Mouse (Mus musculus) neural tube, embryonic 12.5 days (tissue): ENCODE measurements around the gene Chrng. TPM values are rescaled to one million over a fixed set of nuclear protein-coding genes. Genes with fewer than 3 reads are reported as not detected.
A peak's percentile ranks its signal among the peaks of the same experiment; 100 is the strongest.

ENCODE experiments used
- ATAC-seq: fragments of 200-750 bp; cut with Nextera tagmentation; 2 replicates; pipeline ENCODE4 v1.8.0; 2017; ENCODE audit warnings: low read depth, mild to moderate bottlenecking, moderate TSS enrichment, moderate library complexity; ENCODE audit not compliant: low FRiP score
- H3K27ac ChIP-seq: fragments of 300-500 bp; sonication (generic); 2 replicates; pipeline ENCODE4 v1.5.1; 2016
- H3K27me3 ChIP-seq: fragments of 300-500 bp; sonication (generic); replicated peaks from 2 replicates; pipeline ENCODE4 v1.6.1; 2016; ENCODE audit warnings: mild to moderate bottlenecking
- H3K36me3 ChIP-seq: fragments of 300-500 bp; sonication (generic); 2 replicates; pipeline ENCODE4 v1.6.1; 2016; ENCODE audit warnings: mild to moderate bottlenecking
- H3K4me1 ChIP-seq: fragments of 300-500 bp; sonication (generic); 2 replicates; pipeline ENCODE4 v1.6.1; 2016
- H3K4me2 ChIP-seq: fragments of 300-500 bp; sonication (generic); replicated peaks from 2 replicates; pipeline ENCODE4 v1.6.1; 2016; ENCODE audit warnings: mild to moderate bottlenecking
- H3K4me3 ChIP-seq: fragments of 300-500 bp; sonication (generic); 2 replicates; pipeline ENCODE4 v1.5.1; 2016
- H3K9ac ChIP-seq: fragments of 300-500 bp; sonication (generic); 2 replicates; pipeline ENCODE4 v1.6.1; 2016; ENCODE audit warnings: mild to moderate bottlenecking
- H3K9me3 ChIP-seq: fragments of 300-500 bp; sonication (generic); 2 replicates; pipeline ENCODE4 v1.6.1; 2016; ENCODE audit warnings: mild to moderate bottlenecking
- WGBS: fragments of 180-500 bp; shearing (Covaris S2); methylation state at CpG from one replicate; pipeline ENCODE4 v1.1.7; 2016; 5-methylcytosine and 5-hydroxymethylcytosine counted together
- polyA plus RNA-seq: library from polyadenylated mRNA; unstranded; fragments of >200 nt; fragmentation: Nextera tagmentation; extraction: Ambion mirVana; gene quantifications from 2 replicates; pipeline ENCODE4 v1.2.1, GENCODE M21; 2016

The Chrng gene
- polyA plus RNA-seq, 1 experiment from 2014 or later: 3.2 TPM

DNA sequence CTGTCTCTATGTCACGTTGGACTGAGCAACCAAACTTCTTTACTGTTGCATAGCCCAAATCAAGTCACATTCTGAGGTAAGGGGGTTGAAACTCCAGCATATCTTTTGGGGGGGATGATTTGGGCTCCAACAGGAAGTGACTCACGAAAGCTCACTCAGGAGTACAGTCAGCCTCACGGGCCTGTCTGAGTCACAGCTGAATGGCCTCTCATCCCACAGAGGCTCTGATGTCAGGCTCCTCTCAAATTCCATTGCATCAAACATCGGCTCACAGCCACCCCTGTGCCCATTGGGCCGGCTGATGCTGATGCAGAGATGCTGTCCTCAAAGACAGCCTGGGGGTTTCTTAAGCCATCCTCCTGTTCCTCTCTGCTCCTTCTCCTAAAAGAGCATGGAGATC lies 23.6 kb upstream of the Chrng start:
- peaks cover 19% of the 10 kb centered on the region for H3K4me1 ChIP-seq
- H3K27me3 ChIP-seq: peaks cover 42% of the 10 kb centered on the region
- H3K4me2 ChIP-seq: no peak overlapping the region
- H3K9me3 ChIP-seq: no peaks in the 10 kb centered on the region
- no peak for ATAC-seq
- no peak overlapping the region for H3K9ac ChIP-seq
- H3K36me3 ChIP-seq: no peaks in the 10 kb centered on the region
- WGBS: 58% methylated on average over 5 of the region's 5 CpGs
- no peak overlapping the region for H3K27ac ChIP-seq
- H3K4me3 ChIP-seq: no peak overlapping the region

DNA sequence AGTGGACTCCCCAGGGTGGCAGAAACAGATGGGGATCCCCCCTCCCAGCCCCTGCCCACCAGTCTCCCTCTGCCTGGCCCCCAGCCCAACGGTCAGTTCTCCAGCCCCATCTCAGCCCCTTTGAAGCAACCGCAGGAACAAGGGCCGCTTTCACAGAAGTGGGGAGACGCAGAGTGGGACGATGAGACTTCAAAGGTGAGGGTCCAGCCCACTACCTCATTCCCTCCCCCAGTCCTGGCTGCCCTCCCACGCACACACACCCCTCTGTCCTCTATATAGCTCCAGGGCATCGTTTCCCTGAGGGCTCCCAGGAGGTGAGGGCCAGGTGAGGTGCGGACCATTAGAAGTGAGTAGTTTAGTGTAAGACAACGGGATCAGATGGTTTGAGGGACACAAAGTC lies 21.4 kb upstream of the Chrng start, which contains the start of gene Prss56:
Gene Prss56, plus strand, starts transcription at position 301 of the 400 bp plus-strand sequence.
- Histone ChIP-seq H3K27ac (no peak within 1 kb of the TSS), H3K4me2 (no peak within 1 kb of the TSS), H3K9me3 (no peaks in the 10 kb centered on the region), H3K9ac (no peak within 1 kb of the TSS), H3K36me3 (no peaks in the 10 kb centered on the region), H3K4me3 (no peak within 1 kb of the TSS), H3K27me3 (peaks cover 58% of the 10 kb centered on the region), H3K4me1 (peaks cover 17% of the 10 kb centered on the region)
- no peak for ATAC-seq
- 22% methylated on average over 9 of the region's 9 CpGs for WGBS

DNA sequence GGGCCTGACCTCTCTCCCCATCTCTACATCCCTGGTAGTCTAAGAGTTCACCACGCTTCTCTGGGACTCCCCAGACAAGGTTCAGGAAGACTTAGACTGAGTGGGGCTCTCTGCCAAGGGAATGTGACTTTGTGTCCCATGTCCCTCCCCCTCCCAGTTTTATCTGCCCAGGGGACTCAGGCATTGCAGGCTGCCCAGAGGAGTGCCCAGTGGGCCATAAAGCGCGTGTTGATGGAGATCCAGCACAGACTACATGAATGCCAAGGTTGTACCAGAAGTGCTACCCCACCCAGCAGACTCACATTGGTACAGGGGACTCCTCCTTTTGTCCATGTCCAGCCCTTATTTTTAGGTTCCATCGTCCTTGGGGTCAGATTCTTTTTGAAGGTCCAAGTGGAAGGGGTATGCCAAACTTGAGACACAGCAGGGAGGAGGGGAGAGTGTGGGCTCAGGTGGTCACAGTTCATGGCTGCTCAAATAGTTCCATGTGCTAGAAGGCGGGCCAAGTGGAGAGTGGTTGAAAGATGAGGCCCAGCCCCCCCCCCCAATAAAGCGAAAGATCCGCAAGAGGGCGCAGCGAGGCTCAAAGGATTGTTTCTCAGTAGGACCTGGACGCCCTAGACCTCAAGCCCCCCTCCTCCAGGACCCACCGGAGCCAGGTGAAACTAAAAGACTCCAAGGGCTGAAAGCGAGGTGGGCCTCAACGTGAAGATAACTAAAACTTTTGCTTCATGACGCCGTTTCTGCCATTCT lies 20.3 kb upstream of the Chrng start:
- H3K4me2 ChIP-seq: peak overlapping the region; percentile 46

DNA sequence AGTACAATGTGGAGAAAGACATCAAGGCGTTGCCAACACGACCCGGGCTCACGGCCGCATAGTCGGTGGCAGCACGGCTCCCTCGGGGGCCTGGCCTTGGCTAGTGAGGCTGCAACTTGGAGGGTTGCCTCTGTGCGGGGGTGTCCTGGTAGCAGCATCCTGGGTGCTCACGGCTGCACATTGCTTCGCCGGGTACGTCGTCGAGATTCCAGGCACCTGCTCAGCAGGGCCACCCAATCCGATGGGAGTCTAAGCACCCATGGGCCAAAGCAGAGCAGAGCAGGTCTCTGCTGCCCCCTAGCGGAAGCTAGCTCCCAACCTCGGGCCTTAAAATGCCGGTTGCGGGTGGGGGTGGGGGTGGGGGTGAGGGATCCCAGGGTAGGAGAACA lies 19.7 kb upstream of the Chrng start:
- H3K4me3 ChIP-seq: no peak overlapping the region
- peaks cover 17% of the 10 kb centered on the region for H3K4me1 ChIP-seq
- peaks cover 64% of the 10 kb centered on the region for H3K27me3 ChIP-seq
- peak; percentile 26; the same call in 1 of the 2 replicates for ATAC-seq
- WGBS: 11% methylated on average over 20 of the region's 20 CpGs
- no peak overlapping the region for H3K27ac ChIP-seq
- H3K36me3 ChIP-seq: no peaks in the 10 kb centered on the region
- peak overlapping the region; percentile 46 for H3K4me2 ChIP-seq
- H3K9ac ChIP-seq: no peak overlapping the region
- H3K9me3 ChIP-seq: no peaks in the 10 kb centered on the region

More for the DNA sequence above, 20.3 kb upstream of the Chrng start:
- Histone ChIP-seq H3K27ac (no peak overlapping the region), H3K36me3 (no peaks in the 10 kb centered on the region), H3K9ac (no peak overlapping the region), H3K4me3 (no peak overlapping the region), H3K9me3 (no peaks in the 10 kb centered on the region), H3K4me1 (peaks cover 17% of the 10 kb centered on the region), H3K27me3 (peaks cover 64% of the 10 kb centered on the region)
- 33% methylated on average over 15 of the region's 15 CpGs for WGBS
- no peak for ATAC-seq

DNA sequence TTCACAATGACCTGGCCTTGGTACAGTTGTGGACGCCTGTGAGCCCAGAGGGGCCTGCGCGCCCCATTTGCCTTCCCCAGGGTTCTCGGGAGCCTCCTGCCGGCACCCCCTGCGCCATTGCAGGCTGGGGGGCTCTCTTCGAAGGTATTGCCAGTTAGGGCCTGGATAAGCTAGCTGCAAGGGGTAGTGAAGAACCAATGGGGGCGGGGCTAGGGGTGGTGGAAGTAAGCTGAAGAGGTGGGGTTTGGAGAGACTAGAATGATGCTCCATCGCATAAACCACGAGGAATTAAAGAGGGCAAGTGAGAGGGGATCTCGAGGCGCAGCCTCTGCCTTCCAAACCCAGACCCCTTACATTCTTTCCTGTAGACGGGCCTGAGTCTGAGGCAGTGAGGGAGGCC lies 18.9 kb upstream of the Chrng start:
- no peak overlapping the region for H3K27ac ChIP-seq
- H3K9ac ChIP-seq: no peak overlapping the region
- H3K27me3 ChIP-seq: peaks cover 64% of the 10 kb centered on the region
- no peak overlapping the region for H3K4me3 ChIP-seq
- H3K4me2 ChIP-seq: peak overlapping the region; percentile 46
- no peak for ATAC-seq
- H3K9me3 ChIP-seq: no peaks in the 10 kb centered on the region
- 10% methylated on average over 13 of the region's 13 CpGs for WGBS
- H3K4me1 ChIP-seq: peaks cover 17% of the 10 kb centered on the region
- no peaks in the 10 kb centered on the region for H3K36me3 ChIP-seq

DNA sequence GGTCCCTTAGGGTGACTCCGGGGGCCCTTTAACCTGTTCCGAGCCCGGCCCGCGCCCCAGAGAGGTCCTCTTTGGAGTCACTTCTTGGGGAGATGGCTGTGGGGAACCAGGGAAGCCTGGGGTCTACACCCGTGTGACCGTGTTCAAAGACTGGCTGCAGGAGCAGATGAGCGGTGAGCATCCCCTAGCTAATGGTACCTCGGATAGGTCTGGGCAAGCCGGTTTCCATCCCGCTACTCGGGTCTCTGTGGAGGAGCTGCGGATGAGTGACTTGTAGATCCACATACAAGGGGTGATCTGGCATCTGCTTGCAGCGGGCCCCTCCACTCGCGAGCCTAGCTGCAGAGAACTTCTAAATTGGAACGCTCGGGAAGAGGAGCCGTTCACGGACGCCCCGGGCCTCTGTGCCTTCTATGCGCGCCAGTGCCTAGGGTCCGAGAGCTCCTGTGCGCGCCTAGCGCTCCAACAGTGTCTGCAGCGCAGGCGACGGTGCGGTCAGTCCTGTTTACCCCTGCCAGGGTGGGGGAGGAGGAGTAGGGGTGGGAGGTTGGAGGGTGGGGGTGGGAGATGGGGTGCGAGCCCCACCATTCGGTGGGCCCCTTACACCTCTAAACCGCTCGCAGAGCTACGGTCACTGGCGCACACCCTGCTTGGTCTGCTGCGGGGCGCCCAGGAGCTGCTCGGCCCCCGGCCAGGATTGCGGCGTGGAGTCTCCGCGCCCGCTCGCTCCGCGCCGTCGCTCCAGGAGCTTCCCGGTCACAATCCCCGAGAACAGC lies 18.0 kb upstream of the Chrng start:
- Histone ChIP-seq H3K9me3 (no peaks in the 10 kb centered on the region), H3K36me3 (no peaks in the 10 kb centered on the region), H3K4me2 (peak overlapping the region; percentile 93), H3K4me1 (peaks cover 17% of the 10 kb centered on the region), H3K9ac (peak overlapping the region; percentile 55; the same call in 1 of the 2 replicates), H3K27me3 (peaks cover 64% of the 10 kb centered on the region), H3K27ac (no peak overlapping the region), H3K4me3 (peak overlapping the region; percentile 44)
- WGBS: 2% methylated on average over 54 of the region's 54 CpGs
- peak; percentile 42 for ATAC-seq

DNA sequence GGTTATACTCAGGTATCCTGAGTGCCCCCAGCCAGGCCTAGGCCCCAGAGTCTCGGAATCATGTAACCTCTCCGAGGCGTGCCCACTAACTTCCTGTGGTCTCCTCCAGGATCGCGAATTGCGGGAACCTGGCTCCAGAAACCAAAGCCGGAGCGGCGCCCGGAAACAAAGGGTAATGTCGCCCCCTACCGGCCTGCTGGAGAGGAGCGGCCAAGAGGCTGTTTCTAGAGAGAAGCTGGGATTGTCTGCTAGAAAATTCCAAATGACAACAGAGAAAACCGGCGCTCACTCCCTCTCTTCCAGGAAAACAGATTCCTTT lies 17.5 kb upstream of the Chrng start:
- WGBS: 1% methylated on average over 15 of the region's 15 CpGs
- peak overlapping the region; percentile 55; the same call in 1 of the 2 replicates for H3K9ac ChIP-seq
- no peaks in the 10 kb centered on the region for H3K9me3 ChIP-seq
- H3K27ac ChIP-seq: no peak overlapping the region
- peaks cover 59% of the 10 kb centered on the region for H3K27me3 ChIP-seq
- peak overlapping the region; percentile 44 for H3K4me3 ChIP-seq
- H3K4me1 ChIP-seq: peaks cover 17% of the 10 kb centered on the region
- no peaks in the 10 kb centered on the region for H3K36me3 ChIP-seq
- ATAC-seq: peak; percentile 23; the same call in 1 of the 2 replicates
- peak overlapping the region; percentile 93 for H3K4me2 ChIP-seq

DNA sequence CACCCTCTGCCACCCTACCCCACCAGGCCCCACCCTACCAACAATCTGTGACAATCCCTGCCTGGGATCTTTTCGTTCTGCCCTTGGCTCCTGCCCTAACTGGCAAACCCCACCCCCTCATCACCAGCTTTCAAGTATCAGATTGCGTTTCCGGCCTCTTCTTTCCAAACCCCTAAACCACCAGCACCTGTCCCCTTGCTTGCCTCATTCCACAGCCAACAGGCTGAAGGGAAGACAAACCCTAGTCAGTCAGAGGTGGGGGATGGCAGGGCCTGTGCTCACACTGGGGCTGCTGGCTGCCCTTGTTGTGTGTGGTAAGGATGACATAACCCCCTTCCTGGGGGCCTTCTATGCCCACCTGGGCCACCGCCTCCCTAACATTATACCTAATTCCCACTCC lies 14.0 kb upstream of the Chrng start, which contains the start of gene Chrnd:
Gene Chrnd, plus strand, starts transcription at position 179 of the 400 bp plus-strand sequence.
- 37% methylated on average over 4 of the region's 4 CpGs for WGBS

DNA sequence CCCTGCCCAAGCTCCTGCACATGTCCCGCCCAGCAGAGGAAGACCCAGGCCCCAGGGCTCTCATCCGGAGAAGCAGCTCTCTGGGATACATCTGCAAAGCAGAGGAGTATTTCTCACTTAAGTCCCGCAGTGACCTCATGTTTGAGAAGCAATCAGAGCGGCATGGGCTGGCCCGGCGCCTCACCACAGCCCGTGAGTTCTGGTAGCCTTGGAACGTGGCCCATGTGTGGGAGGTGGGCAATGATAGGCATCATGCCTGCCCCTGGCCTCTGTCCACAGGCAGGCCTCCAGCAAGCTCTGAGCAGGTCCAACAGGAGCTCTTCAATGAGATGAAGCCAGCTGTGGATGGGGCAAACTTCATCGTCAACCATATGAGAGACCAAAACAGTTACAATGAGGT lies 7.2 kb upstream of the Chrng start:
- H3K4me3 ChIP-seq: no peak overlapping the region
- H3K27me3 ChIP-seq: no peaks in the 10 kb centered on the region
- ATAC-seq: no peak
- no peaks in the 10 kb centered on the region for H3K9me3 ChIP-seq
- no peak overlapping the region for H3K27ac ChIP-seq
- no peaks in the 10 kb centered on the region for H3K36me3 ChIP-seq
- H3K4me1 ChIP-seq: no peaks in the 10 kb centered on the region
- H3K4me2 ChIP-seq: no peak overlapping the region
- no peak overlapping the region for H3K9ac ChIP-seq
- 87% methylated on average over 9 of the region's 9 CpGs for WGBS

More for the DNA sequence above, 14.0 kb upstream of the Chrng start, which contains the start of gene Chrnd:
- no peaks in the 10 kb centered on the region for H3K9me3 ChIP-seq
- no peak within 1 kb of the TSS for H3K27ac ChIP-seq
- no peak within 1 kb of the TSS for H3K4me2 ChIP-seq
- no peak within 1 kb of the TSS for H3K9ac ChIP-seq
- peaks cover 13% of the 10 kb centered on the region for H3K4me1 ChIP-seq
- peaks cover 27% of the 10 kb centered on the region for H3K27me3 ChIP-seq
- H3K4me3 ChIP-seq: no peak within 1 kb of the TSS
- ATAC-seq: no peak
- H3K36me3 ChIP-seq: no peaks in the 10 kb centered on the region

DNA sequence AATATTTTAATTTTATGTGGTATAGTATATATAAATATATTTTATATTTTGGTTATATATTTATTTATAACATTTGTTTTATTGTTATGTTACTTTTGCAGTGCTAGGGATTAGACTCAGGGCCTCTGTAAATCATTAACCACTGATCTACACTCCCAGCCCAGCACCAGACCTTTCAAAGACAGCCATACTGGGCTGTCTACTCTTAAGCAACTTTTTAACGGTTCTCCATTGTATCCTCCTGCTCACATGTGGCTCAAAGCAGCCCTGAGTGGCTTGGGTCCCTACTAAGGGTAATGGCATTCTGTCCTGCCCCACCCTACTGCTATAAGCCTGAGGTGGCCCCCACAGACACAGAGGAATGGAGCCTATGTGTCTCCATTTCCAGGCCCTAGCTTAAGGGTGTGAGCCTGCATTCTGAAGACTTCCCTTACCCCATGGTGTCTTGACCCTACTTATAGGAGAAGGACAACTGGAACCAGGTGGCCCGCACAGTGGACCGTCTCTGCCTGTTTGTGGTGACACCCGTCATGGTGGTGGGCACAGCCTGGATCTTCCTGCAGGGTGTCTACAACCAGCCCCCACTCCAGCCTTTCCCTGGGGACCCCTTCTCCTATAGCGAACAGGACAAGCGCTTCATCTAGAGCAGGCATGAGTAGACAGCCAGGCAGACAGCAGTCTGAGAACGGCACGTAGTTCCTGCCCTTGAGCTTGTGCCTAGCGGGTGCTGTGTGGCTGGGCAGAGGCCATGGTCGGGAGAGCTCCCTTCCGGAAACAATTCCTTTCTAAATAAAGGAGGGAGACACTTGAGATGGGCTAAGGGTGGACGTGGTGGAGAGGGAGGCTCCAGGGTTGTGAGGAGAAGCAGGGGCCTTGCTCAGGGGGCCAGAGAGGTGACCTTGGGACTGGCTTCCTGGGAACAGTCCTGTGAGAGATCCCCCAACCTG lies 6.1 kb upstream of the Chrng start:
- no peaks in the 10 kb centered on the region for H3K36me3 ChIP-seq
- ATAC-seq: no peak
- H3K9me3 ChIP-seq: no peaks in the 10 kb centered on the region
- H3K27ac ChIP-seq: no peak overlapping the region
- H3K4me2 ChIP-seq: no peak overlapping the region
- WGBS: 83% methylated on average over 12 of the region's 12 CpGs
- no peak overlapping the region for H3K4me3 ChIP-seq
- H3K4me1 ChIP-seq: no peaks in the 10 kb centered on the region
- no peak overlapping the region for H3K9ac ChIP-seq
- no peaks in the 10 kb centered on the region for H3K27me3 ChIP-seq

DNA sequence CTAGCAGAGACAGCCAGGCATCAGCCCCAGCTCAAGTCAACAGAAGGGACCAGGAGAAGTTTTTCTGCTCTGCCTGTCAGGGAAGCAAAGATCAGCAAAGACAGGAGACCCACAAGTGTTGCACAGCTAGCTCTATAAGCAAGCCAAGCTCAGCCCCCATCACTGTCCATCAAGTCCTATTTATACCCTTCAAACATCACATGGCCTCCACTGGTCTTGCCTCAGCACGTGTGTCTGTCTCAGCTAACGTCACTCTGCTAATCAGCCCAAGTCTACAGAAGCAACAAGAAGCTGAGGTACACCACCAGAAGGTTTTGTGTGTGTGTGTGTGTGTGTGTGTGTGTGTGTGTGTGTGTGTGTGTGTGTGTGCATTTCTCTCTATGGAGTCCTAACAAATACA lies 3.6 kb upstream of the Chrng start:
- H3K4me1 ChIP-seq: no peaks in the 10 kb centered on the region
- no peak overlapping the region for H3K4me2 ChIP-seq
- no peak for ATAC-seq
- 75% methylated on average over 2 of the region's 2 CpGs for WGBS
- H3K9me3 ChIP-seq: no peaks in the 10 kb centered on the region
- no peaks in the 10 kb centered on the region for H3K36me3 ChIP-seq
- H3K9ac ChIP-seq: no peak overlapping the region
- H3K27ac ChIP-seq: no peak overlapping the region
- no peak overlapping the region for H3K4me3 ChIP-seq
- H3K27me3 ChIP-seq: 0 out of 2 replicates have a peak, but pooled peaks cover 5% of the 10 kb centered on the region
